Mouse (Mus musculus) right cerebral cortex, postnatal 36 days (tissue): Measurements from ENCODE around the gene Slc35a1.
"Not testable (repeated sequence)": the region's sequence is repeated elsewhere in the genome, so short reads cannot be mapped to it uniquely, and the experiment has no call there.

ENCODE experiments used
- DNase-seq, 2 experiments: peaks; one replicate each; pipeline ENCODE4 v3.0.0; 2022; ENCODE audit warnings: low spot score in 2 of 2, mixed read lengths in 1 of 2

The Slc35a1 gene

DNA sequence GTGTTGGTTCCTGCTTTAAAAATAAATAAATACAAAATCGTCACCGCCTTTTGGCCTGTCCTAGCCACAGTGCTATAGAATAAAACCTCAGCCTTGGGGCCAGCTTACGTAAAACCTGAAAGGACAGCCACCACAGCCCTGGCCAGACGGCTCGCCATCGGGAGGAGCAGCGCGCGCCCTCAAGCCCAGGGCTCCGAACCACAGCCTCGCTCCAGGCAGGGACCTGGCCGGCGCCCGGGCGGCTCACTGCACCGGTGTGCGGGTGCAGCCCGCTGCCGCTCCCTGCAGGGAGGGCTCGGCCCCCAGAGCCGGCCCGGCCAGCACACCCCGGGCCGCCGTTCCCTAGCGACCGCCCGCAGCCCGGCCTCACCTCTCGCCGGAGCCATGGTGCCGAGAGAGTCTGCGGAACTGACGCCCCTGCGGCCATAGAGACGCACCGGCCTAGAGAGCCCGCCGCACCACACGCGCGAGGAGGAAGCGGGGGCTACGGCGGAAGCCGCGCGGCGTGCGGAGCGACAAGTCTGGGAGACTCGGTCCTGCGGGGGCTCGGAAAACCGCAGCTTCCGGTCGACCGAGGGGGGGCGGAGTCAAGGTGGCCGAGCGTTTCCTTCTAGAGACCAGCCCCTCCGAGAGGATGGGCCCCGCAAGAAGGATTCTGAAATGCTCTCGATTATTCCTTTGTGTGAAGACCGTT is at the start of gene Slc35a1:
TSS of gene Slc35a1 (minus strand) at position 565 of the 694 bp plus-strand sequence.
- DNase-seq, result peak; percentile 94

DNA sequence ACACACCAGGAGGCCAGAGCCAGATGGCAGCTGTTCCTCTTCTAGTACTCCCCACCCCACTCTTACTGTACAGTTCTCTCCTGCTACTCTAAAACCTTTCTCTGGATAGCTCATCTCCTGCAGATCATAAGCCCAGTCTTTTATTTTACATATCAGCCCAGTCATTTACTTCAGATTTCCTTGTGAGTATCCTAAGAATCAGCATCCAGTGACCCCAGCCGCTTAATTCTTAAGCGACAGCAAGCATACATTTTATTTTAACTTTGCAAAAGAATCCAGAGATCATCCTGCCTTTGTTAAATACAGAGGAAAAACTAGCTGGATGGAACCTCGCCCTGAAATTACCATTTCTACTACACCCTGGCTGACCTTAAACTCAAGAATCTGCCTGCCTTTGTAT is 47.2 kb upstream of the Slc35a1 start:
- no peak for DNase-seq

DNA sequence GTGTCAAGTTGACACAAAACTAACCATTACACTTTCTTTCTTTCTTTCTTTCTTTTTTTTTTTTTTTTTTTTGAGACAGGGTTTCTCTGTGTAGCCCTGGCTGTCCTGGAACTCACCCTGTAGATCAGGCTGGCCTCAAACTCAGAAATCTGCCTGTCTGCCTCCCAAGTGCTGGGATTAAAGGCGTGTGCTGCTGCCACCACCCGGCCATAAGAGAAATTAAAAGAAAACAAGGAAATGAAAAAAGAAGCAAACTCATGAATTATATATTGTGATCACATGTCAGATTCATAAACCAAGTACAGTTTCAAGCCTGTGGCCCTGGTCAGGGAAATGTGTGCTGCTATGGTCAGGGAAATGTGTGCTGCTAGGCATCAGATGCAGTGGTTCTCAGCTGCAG is 46.2 kb upstream of the Slc35a1 start:
- DNase-seq, result not testable (repeated sequence)

DNA sequence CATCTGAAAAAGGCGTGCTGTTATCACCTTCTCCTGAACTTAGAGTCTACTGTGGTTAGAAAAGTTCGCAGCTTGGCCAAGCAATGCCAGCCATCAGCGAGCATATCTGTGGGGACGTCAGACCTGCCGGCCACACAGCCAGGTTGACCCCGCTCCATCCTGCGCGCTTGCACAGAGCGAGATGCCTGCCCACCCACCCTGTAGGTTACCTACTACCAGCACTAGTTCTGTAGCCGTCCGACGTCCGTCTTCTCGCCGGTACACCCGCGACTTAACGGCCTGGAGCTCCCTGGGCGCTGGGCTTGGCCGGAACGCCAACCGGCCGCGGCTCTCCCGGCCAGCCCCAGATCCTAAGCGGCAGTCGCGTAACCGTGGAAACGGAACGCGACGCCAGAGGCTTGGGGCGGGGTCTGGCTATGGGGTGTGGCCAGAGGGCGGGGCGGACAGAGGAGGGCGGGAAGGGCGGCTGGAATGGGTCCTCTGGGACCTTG is 42.7 kb upstream of the Slc35a1 start, which contains the start of gene Cfap206:
TSS of gene Cfap206 (minus strand) at position 356 of the 491 bp plus-strand sequence.
- peak in 1 of 2 experiments; percentile 9 for DNase-seq

DNA sequence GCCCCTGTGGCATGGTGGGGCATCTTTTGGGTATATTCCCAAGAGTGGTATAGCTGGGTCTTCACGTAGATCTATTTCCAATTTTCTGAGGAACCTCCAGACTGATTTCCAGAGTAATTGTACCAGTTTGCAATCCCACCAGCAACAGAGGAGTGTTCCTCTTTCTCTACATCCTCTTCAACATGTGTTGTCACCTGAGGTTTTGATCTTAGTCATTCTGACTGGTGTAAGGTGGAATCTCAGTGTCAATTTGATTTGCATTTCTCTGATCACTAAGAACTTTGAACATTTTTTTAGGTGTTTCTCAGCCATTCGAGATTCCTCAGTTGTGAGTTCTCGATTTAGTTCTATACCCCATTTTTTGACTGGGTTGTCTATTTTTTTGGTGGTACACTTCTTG is 38.5 kb upstream of the Slc35a1 start:
- DNase-seq, result not testable (repeated sequence)

DNA sequence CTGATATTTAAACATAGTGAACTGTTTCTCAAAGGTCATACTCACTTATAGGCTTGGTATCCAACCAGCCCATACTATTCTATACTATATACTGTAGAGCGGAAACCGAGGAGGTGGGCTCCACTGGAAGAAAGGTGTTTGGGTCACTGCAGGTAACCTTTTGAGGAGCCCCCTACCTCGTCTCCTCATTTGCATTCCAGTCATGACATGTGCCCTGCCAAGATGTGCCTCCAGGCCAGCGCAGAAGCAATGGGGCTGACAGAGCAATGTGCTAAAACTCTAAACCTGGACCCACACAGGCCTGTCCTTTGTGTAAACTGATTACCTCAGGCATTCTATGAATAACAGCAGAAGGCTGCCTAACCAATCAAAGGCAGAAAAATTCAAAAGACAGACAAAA is 37.1 kb upstream of the Slc35a1 start:
- DNase-seq, result no peak

DNA sequence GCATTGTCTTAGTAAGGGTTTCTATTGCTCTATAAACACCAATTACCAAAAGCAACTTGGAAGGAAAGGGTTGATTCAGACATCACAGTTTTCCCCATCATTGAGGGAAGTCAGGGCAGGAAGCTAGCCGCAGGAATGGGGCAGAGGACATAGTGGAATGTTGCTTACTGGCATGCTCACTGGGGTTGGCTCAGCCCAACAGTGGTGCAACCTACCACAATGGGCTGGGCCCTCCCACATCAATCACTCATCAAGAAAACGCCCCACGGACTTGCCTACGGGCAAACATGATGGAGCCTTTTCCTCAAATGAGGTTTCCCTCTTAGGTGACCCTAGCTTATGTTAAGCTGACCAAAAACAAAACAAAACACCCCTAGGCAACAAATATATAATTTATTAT is 35.9 kb upstream of the Slc35a1 start:
- DNase-seq, result no peak

DNA sequence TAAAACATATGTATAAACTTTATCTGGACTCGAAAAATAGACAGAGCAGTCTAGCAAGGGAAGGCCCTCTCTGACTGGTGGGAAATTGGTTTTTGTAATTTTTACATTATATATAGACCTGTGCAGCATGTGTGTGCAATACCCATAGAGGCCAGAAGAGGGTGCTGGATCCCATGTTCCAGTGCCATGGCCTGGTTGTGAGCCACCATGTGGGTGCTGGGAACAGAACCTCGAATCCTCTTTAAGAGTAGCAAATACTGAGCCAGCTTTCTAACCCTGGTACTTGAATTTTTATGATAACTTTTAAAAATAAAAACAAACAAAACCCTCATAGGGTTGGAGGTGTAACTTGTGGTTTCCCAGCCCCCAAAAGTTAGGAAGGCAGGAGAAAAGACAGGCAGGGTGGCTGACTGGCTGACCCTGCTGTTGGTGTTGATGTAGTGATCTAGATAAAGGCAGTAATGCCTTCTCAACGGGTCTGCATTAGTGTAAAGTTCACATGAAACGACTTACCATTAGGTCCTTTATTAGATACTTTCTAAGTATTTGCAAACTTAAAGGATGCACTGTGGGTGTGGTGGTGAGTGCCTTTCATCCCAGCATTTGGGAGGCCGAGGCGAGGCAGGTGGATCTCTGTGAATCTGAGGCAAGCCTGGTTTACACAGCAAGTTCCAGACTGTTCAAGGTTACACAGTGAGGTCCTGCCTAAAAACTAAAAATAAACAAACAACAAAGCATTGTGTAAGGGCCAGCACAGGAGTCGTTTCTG is 33.1 kb upstream of the Slc35a1 start:
- no peak for DNase-seq

DNA sequence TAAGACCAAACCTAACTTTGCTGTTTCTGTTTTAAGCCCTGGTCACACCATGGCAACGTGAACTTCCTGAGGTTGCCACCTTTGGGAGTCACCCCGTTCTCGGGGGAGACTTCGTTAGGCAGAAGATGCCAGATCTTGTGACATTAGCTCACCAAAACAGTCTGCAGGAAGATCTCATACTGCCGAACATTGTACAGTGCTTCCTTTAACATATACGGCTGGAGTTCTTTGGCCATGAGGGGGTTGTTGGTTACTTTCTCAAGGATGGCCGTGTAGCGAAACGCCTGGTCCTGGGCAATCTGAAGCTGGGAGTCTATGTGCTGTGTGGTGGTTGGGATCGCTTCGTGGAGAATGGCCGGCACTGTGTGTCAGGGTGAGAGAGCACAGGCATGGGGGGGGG is 32.2 kb upstream of the Slc35a1 start:
- no peak for DNase-seq

DNA sequence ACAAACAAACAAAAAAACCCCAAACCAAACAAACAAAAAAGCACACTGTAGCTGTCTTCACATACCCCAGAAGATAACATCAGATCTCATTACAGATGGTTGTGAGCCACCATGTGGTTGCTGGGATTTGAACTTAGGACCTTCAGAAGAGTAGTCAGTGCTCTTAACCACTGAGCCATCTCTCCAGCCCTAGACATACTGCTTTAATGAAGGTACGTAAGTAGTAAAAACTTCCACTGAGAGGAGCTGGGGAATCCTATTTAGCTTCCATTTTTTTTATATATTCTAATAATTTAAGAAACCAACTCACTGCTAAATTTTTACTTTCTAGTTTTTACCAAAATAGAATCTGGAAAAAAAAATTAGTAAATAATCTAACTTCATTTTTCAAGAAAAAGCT is 27.8 kb upstream of the Slc35a1 start:
- DNase-seq, result no peak

DNA sequence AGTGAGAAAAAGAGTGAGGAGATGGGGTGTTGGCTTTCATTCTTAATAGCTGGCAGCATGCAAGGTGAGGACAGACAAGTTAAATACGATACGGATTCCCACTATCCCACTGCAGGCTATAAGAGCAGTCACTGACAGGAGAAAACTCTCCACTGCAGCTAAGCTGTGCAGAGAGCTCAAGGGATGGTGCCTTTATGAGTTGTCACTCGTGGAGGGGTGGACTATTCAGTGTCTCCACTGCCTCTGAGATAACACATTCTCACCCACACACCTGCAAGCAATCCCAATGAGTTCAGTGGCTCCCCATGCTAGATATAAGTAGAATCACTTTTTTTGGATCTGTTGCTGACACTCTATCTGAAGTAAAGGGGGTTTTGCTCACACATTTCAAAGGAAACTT is 20.9 kb upstream of the Slc35a1 start:
- peak in 1 of 2 experiments; percentile 32 for DNase-seq

DNA sequence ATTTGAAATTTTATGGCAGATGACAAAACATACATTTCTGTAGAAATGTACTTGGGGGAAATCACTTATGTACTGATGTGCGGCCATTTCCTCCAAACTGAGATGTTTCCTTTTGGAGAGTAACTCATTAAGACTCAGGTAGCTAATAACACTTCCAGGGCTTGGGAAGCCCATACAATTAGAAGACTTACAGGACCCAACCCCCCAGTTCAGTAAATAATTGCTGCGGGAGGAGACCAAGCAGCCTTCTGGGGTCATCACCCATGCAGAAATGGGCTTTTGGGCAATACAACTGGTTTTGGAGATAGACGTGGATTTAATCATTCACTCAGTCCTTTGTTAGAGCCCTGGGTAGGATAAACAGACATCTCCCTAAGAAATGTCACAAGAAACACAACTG is 20.0 kb upstream of the Slc35a1 start:
- DNase-seq, result no peak

DNA sequence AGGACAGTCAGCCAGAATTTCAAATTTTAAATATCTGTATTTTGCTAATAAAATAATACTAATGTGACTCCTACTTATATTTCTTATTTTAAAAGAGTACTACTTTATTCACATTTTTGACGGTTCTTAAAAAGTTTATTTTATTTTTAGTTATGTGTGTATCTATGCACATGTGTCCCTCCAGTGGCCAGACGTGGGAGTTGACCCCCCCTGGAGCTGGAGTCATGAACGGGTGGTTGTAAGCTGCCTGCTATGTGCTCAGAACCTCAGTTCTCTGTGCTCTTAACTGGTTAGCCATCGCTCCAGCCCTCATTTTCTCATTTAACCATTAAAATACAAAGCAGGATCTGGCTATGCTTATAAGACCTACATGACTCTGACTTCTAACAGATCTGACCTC is 15.8 kb upstream of the Slc35a1 start:
- DNase-seq, result no peak

DNA sequence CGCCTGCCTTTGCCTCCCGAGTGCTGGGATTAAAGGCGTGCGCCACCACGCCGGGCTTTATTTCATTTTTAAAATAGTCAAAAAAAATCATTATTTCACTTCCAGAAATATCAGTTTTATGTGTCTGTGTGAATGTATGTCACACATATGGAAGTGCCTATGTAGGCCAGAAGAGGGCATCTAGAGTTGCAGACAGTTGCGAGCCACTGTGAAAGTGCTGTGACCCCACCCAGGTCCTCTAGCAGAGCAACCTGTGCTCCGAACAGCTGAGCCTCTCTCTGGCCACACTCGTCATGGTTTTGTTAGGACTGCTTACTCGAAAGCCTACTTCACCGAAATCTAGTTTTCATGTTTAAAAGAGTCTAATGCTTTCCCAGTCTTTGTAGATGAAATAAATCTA is 15.0 kb upstream of the Slc35a1 start:
- no peak for DNase-seq

DNA sequence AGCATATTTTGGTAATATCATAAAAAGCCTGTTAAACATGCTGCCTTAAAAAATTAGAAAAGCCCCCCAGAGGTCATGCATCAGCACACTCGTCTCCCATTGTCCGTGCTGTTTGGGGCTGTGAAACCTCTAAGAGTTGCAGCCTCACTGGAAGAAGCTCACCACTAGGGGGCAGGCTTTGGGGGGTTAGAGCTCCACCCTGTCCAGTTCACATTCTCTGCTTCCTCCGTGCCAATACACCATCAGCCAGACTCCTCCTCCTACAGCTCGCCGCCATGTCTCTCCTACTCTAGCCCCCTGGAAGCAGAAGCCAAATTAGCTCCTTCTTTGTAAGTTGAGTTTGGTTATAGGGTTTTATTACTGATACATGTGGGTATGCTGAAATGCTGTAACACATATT is 14.3 kb upstream of the Slc35a1 start:
- no peak for DNase-seq

DNA sequence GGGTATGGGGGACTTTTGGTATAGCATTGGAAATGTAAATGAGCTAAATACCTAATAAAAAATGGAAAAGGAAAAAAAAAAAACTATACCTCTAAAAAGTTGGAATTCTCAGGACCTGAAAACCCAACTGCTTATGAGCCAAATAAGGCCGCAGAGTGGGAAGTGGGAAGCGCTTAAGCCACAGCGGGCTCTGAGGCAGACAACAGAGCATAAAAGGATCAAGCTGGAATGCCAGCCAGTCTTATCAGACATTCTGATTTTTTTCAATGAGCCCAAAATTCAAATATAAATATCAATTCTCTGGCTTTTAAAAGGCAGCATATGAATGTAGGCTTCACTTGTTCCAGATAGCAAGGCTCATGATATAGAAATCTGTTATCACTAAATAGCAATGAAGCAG is 783 bp upstream of the Slc35a1 start:
- no peak for DNase-seq

DNA sequence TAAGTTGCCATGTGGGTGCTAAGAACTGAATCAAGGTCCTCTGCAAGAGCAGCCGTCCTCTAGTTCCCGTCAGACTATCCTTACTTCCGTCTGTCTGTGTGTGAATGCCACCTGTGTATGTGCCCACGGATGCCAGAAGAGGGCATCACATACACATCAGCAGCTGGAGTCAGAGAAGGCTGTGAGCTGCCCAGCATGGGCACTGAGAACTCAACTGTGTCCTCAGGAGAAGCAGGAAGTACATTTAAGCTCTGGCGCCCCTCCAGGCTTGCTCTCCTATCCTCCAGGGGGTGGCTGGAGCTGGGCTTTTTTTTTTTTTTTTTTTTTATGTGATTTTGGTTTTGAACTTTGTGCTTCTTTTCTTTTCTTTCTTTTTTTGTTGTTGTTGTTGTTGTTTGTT is 6.7 kb downstream of the Slc35a1 start:
- DNase-seq, result no peak

DNA sequence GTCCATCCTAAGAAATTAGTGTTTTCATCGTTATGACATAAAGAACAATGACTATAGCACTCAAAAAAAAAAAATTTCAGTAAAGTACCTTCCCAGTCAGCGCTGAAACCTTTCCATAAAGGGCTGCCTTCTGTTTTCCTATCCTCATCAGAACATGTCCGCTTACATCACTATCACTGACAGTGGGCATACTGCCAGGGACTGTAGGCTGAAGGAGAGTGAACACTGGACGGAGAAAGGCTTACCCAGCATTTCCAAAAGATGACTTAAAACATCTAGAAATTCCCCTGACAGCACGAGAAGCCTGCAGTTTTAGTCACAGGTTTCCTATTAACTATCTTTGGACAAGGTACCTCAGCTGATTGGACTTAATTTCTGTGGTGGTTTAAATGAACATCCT is 13.5 kb downstream of the Slc35a1 start:
- DNase-seq, result no peak

DNA sequence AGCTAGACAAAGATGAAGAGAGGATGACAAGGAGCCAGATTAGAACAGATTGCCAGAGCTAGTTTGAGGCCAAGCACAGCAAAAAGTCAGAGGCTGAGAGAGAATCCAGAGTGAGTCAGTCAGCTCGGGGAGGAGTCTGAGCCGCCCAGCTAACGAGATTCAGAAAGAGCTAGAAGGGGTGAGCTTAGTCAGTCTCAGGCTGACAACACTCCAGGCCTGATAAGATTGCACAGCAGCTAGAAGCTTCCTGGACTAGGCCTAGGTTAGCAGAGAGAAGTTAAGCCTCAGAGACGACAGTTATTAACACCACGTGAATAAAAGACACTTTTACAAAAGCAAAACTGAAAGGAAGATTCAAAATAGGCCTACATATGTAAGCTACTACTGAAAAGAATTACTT is 19.3 kb downstream of the Slc35a1 start:
- DNase-seq, result no peak

DNA sequence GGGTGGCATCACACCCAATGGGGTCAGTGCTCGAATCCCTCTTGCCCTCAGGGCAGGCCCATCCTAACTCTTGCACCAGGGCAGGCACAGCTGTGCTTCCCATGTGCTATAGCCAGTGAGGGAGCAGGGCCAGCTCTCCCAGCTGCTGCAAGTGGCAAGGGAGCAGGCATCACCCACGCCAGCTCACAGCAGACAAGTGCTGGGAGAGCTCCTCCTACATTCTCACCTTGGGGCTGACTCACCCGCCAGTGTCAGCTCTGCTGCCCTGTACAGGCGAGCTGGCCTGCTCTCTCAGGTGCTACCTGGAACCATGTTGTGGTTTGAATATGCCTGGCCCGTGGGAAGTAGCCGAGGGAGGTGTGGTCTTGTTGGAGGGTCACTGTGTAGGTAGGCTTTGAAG is 25.3 kb downstream of the Slc35a1 start:
- DNase-seq, result peak; percentile 40 to 42

DNA sequence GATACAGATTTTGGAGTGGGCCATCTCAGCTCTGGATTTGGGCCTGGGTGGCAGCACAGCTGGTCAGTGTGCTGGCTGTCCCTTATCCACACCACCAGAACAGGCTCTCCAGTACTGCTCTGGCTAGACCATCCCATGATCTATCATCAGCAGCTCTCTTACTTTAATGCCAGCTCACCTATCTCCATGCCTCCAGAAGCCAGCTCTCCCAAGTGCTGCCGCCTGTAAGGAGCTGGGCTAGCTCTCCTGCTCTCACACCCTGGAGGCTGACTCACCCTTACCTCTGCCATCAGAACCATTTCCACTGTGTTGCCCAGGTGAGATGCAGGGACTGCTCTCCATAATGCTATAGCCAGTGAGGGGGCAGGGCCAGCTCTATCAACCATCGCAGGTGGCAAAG is 25.7 kb downstream of the Slc35a1 start:
- DNase-seq, result no peak

DNA sequence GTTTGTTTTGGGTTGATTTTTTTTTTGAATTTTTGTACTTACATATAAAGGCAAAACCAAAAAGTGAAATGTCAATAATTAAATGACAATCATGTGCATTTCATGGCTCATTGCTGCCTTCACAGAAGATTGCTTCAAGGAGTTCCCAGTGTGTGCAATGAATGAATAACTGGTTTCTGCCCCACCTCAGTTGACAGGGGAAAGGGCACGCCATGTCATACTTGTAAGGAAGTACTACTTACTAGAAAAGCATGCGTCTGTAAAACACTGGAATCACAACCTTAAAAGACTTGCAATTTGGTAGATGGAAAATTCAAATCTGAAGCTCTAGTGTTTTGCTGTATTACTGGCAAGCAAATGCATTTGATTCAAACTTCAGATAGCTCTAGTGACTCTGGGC is 28.2 kb downstream of the Slc35a1 start:
- DNase-seq, result no peak

DNA sequence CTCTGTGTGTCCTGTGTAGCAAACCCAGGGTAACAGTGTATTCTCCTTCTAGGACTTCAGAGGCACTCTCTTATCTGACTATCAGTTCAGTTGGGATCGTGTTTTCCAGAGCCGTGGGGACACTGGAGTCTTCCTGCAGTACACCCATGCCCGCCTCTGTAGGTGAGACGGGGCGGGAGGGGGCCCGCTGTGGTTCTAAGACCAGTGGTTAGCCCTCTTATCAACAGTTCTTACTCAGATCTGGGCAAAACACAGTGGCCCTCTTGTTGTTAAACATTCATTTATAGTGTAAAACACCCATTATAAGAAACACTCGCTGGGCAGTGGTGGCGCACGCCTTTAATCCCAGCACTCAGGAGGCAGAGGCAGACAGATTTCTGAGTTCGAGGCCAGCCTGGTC is 31.1 kb downstream of the Slc35a1 start:
- DNase-seq, result no peak
